In genomic region chr6:35177650-35178272, GRCm38 (mm10) we compare ENCODE assay signal across 8 mouse cellular contexts. TPM values are rescaled to one million over a fixed set of nuclear protein-coding genes. Genes with fewer than 3 reads are reported as not detected.
DNase-seq lines count a peak whose midpoint lies in the region; ATAC-seq and TF ChIP-seq lines count a peak whose summit lies in the region.

No protein-coding gene starts in this region.

- H3K27ac ChIP-seq in kidney, adult 2 months (ENCODE audit: insufficient read depth, low read depth, low read length) = no peak overlapping the region
- H3K27ac ChIP-seq in heart, embryonic 13.5 days (replicated peaks) = peak overlapping the region; percentile 91
- peak overlapping the region; percentile 99 for H3K27ac ChIP-seq in midbrain, embryonic 15.5 days
- H3K27ac ChIP-seq in testis, adult 2 months (ENCODE audit: control insufficient read depth, insufficient read depth, low read depth, low read length) = peak overlapping the region; percentile 94

- no peaks in the 10 kb centered on the region for H3K27me3 ChIP-seq in kidney, adult 2 months (replicated peaks; ENCODE audit: control insufficient read depth, insufficient read depth, low read length)
- no peaks in the 10 kb centered on the region for H3K27me3 ChIP-seq in heart, embryonic 13.5 days (replicated peaks)
- no peaks in the 10 kb centered on the region for H3K27me3 ChIP-seq in midbrain, embryonic 15.5 days (replicated peaks)
- H3K27me3 ChIP-seq in testis, adult 2 months (ENCODE audit: control insufficient read depth, insufficient read depth, low read length) = no peaks in the 10 kb centered on the region

- H3K4me2 ChIP-seq in heart, embryonic 13.5 days = peak overlapping the region; percentile 85
- peak overlapping the region; percentile 77 for H3K4me2 ChIP-seq in midbrain, embryonic 15.5 days

- H3K4me1 ChIP-seq in kidney, adult 2 months (ENCODE audit: control insufficient read depth, insufficient read depth, low read length) = no peaks in the 10 kb centered on the region; the same call in 1 of the 2 replicates
- H3K4me1 ChIP-seq in heart, embryonic 13.5 days = peaks cover 27% of the 10 kb centered on the region
- H3K4me1 ChIP-seq in midbrain, embryonic 15.5 days = peaks cover 16% of the 10 kb centered on the region
- no peaks in the 10 kb centered on the region; the same call in 1 of the 2 replicates for H3K4me1 ChIP-seq in testis, adult 2 months (ENCODE audit: control insufficient read depth, insufficient read depth, low read length)

- peak overlapping the region; percentile 75 for H3K4me3 ChIP-seq in kidney, adult 2 months (ENCODE audit: insufficient read depth, low read depth, low read length)
- H3K4me3 ChIP-seq in heart, embryonic 13.5 days = peak overlapping the region; percentile 79
- H3K4me3 ChIP-seq in midbrain, embryonic 15.5 days = peak overlapping the region; percentile 91
- H3K4me3 ChIP-seq in testis, adult 2 months (ENCODE audit: control insufficient read depth, low read depth, low read length) = peak overlapping the region; percentile 94

- TF ChIP-seq POLR2A in kidney, adult 2 months (IDR thresholded peaks at IDR 0.05; ENCODE audit: low read depth, low read length) = no peak
- TF ChIP-seq POLR2A in testis, adult 2 months (IDR thresholded peaks at IDR 0.05; ENCODE audit: control insufficient read depth, low read depth, low read length) = peak; percentile 14; the same call in 1 of the 2 replicates

- WGBS in kidney, adult 2 months = 1% methylated on average over 66 of the region's 69 CpGs
- WGBS in heart, embryonic 13.5 days = under 1% methylated on average over 68 of the region's 69 CpGs
- under 1% methylated on average over 61 of the region's 69 CpGs for WGBS in midbrain, embryonic 15.5 days

- no peak for DNase-seq in kidney, adult 2 months
- no peak for DNase-seq in kidney, postnatal 10 days
- DNase-seq in NIH3T3 (ENCODE audit: low read depth) = peak; percentile 37
- peak; percentile 69 for DNase-seq in embryo, embryonic 10.5 days (ENCODE audit: low spot score)
- DNase-seq in liver = peak; percentile 53

- no peaks in the 10 kb centered on the region for H3K9me3 ChIP-seq in heart, embryonic 13.5 days
- no peaks in the 10 kb centered on the region for H3K9me3 ChIP-seq in midbrain, embryonic 15.5 days

- peak; percentile 33; the same call in 1 of the 2 replicates for ATAC-seq in heart, embryonic 13.5 days (ENCODE audit: extremely low read depth, insufficient number of reproducible peaks, low FRiP score, low TSS enrichment)
- ATAC-seq in midbrain, embryonic 15.5 days (replicated peaks) = peak; percentile 83

- no peaks in the 10 kb centered on the region for H3K36me3 ChIP-seq in kidney, adult 2 months (ENCODE audit: control insufficient read depth, insufficient read depth, low read length)
- no peaks in the 10 kb centered on the region for H3K36me3 ChIP-seq in heart, embryonic 13.5 days
- H3K36me3 ChIP-seq in midbrain, embryonic 15.5 days (replicated peaks) = no peaks in the 10 kb centered on the region
- H3K36me3 ChIP-seq in testis, adult 2 months (ENCODE audit: control insufficient read depth, insufficient read depth, low read length) = no peaks in the 10 kb centered on the region; the same call in 1 of the 2 replicates

- peak overlapping the region; percentile 89 for H3K9ac ChIP-seq in heart, embryonic 13.5 days
- H3K9ac ChIP-seq in midbrain, embryonic 15.5 days = peak overlapping the region; percentile 95

- no peak for TF ChIP-seq CTCF in kidney, adult 2 months (conservative IDR thresholded peaks at IDR 0.05; ENCODE audit: insufficient read depth, insufficient read length, low read depth, low read length)
- TF ChIP-seq CTCF in testis, adult 2 months (IDR thresholded peaks at IDR 0.05; ENCODE audit: control insufficient read depth, insufficient read depth, insufficient replicate concordance, low read depth, low read length) = no peak

RNA-seq across cellular contexts. Expression of gene Nup205, which starts 0.5 kb away (rescaled TPM):
- 8.7 and 9.3 TPM in 2 replicates for polyA plus RNA-seq in kidney, adult 2 months (2012; rRNA removed)
- polyA plus RNA-seq in heart, embryonic 13.5 days (2015; fragmentation: Nextera tagmentation; extraction: Ambion mirVana) = 23.3 and 23.4 TPM in 2 replicates
- polyA plus RNA-seq in midbrain, embryonic 15.5 days (2015; fragmentation: Nextera tagmentation; extraction: Ambion mirVana) = 23.1 and 23.6 TPM in 2 replicates
- 85.0 and 101 TPM in 2 replicates for polyA plus RNA-seq in testis, adult 2 months (2012; rRNA removed)

RNA-seq across cellular contexts. Expression of gene Cnot4, which starts 44.2 kb away (rescaled TPM):
- 11.9 and 13.5 TPM in 2 replicates for polyA plus RNA-seq in kidney, adult 2 months (2012; rRNA removed)
- polyA plus RNA-seq in heart, embryonic 13.5 days (2015; fragmentation: Nextera tagmentation; extraction: Ambion mirVana) = 15.5 and 20.1 TPM in 2 replicates
- 34.7 and 35.2 TPM in 2 replicates for polyA plus RNA-seq in midbrain, embryonic 15.5 days (2015; fragmentation: Nextera tagmentation; extraction: Ambion mirVana)
- 56.1 and 60.8 TPM in 2 replicates for polyA plus RNA-seq in testis, adult 2 months (2012; rRNA removed)

Comparison
In these comparisons a context has a peak if more than half of its experiments do, and no peak if none do; other contexts are left out.
1. DNase-seq: peak in NIH3T3 (single experiment), embryo, embryonic 10.5 days (single experiment) and liver (single experiment); none in kidney, adult 2 months (single experiment) and kidney, postnatal 10 days (single experiment).
2. Peak in every context shown above with its lines, with median percentiles within 50 percentile points of each other: H3K4me3 ChIP-seq.